Mouse (Mus musculus): ENCODE results near the gene Kptn.

GRCm38 (mm10) chr7:16129846-16130691, 10.4 kb downstream of the Kptn start:
- TF ChIP-seq CTCF (IDR thresholded peaks at IDR 0.05; ENCODE audit: control insufficient read depth, insufficient read depth, low read length) (no peak), POLR2A (IDR thresholded peaks at IDR 0.05; ENCODE audit: borderline replicate concordance, control insufficient read depth, low read depth, low read length) (no peak)
